Mouse (Mus musculus): ENCODE measurements around the gene Jmjd6.

The Jmjd6 gene

GRCm38 (mm10) chr11:116843261-116844233, at the start of gene Jmjd6, which contains the start of gene Mettl23:
Gene Jmjd6 (minus strand): TSS chr11:116843449.
Gene Mettl23 (plus strand): TSS chr11:116843278.
- DNase-seq (ENCODE audit: low spot score): peak; percentile 94

GRCm38 (mm10) chr11:116887136-116887535, 43.9 kb upstream of the Jmjd6 start:
- DNase-seq (ENCODE audit: low spot score): no peak

- peak; percentile 58 for DNase-seq (ENCODE audit: low spot score)
These were observed 42.3 kb upstream of the Jmjd6 start for GRCm38 (mm10) chr11:116885275-116886151.

- DNase-seq (ENCODE audit: low spot score): no peak
These were observed 40.8 kb upstream of the Jmjd6 start for GRCm38 (mm10) chr11:116884061-116884460.

- no peak for DNase-seq (ENCODE audit: low spot score)
These were observed 39.2 kb upstream of the Jmjd6 start for GRCm38 (mm10) chr11:116882446-116882845.

GRCm38 (mm10) chr11:116881440-116881839, 38.2 kb upstream of the Jmjd6 start:
- DNase-seq (ENCODE audit: low spot score): no peak

- DNase-seq (ENCODE audit: low spot score): no peak
These were observed 37.6 kb upstream of the Jmjd6 start for GRCm38 (mm10) chr11:116880839-116881238.

- no peak for DNase-seq (ENCODE audit: low spot score)
These were observed 35.2 kb upstream of the Jmjd6 start for GRCm38 (mm10) chr11:116878454-116878853.

- DNase-seq (ENCODE audit: low spot score): no peak
These were observed 30.7 kb upstream of the Jmjd6 start for GRCm38 (mm10) chr11:116873987-116874386.

GRCm38 (mm10) chr11:116871538-116871937, 28.3 kb upstream of the Jmjd6 start:
- DNase-seq (ENCODE audit: low spot score): no peak

- DNase-seq (ENCODE audit: low spot score): no peak
These were observed 26.4 kb upstream of the Jmjd6 start for GRCm38 (mm10) chr11:116869641-116870040.

- DNase-seq (ENCODE audit: low spot score): no peak
These were observed 26.0 kb upstream of the Jmjd6 start for GRCm38 (mm10) chr11:116869223-116869622.

GRCm38 (mm10) chr11:116868129-116868528, 24.9 kb upstream of the Jmjd6 start:
- DNase-seq (ENCODE audit: low spot score): no peak

GRCm38 (mm10) chr11:116865945-116866585, 22.8 kb upstream of the Jmjd6 start:
- no peak for DNase-seq (ENCODE audit: low spot score)

GRCm38 (mm10) chr11:116864444-116864843, 21.2 kb upstream of the Jmjd6 start:
- DNase-seq (ENCODE audit: low spot score): no peak

- DNase-seq (ENCODE audit: low spot score): no peak
These were observed 14.1 kb upstream of the Jmjd6 start for GRCm38 (mm10) chr11:116857183-116857850.

GRCm38 (mm10) chr11:116854279-116854678, 11.0 kb upstream of the Jmjd6 start:
- DNase-seq (ENCODE audit: low spot score): no peak

- DNase-seq (ENCODE audit: low spot score): peak; percentile 92
These were observed 10.3 kb upstream of the Jmjd6 start for GRCm38 (mm10) chr11:116853512-116853928.

GRCm38 (mm10) chr11:116852891-116853511, 9.8 kb upstream of the Jmjd6 start, which contains the start of gene Srsf2:
Gene Srsf2 (minus strand): TSS chr11:116853094.
- DNase-seq (ENCODE audit: low spot score): peak; percentile 89

- peak; percentile 71 for DNase-seq (ENCODE audit: low spot score)
These were observed 9.1 kb upstream of the Jmjd6 start, which contains the start of gene Mfsd11 for GRCm38 (mm10) chr11:116852291-116852890. Gene Mfsd11 (plus strand): TSS chr11:116852440.

Data from c-Kit-positive CD71-positive TER-119-positive erythroid progenitor cells, embryonic 14.5 days (primary cell).